Mouse (Mus musculus) T-helper 2 cell (primary cell): ENCODE measurements around the gene Tgfa.

ENCODE experiments used
- in situ Hi-C: fragments of 300-600 bp; cut with MboI, MseI; formaldehyde crosslinking; loops from one replicate; pipeline ENCODE4 v1.15.1; 2025; ENCODE audit warnings: high pct_unique_total_duplicates

Gene Tgfa

DNA sequence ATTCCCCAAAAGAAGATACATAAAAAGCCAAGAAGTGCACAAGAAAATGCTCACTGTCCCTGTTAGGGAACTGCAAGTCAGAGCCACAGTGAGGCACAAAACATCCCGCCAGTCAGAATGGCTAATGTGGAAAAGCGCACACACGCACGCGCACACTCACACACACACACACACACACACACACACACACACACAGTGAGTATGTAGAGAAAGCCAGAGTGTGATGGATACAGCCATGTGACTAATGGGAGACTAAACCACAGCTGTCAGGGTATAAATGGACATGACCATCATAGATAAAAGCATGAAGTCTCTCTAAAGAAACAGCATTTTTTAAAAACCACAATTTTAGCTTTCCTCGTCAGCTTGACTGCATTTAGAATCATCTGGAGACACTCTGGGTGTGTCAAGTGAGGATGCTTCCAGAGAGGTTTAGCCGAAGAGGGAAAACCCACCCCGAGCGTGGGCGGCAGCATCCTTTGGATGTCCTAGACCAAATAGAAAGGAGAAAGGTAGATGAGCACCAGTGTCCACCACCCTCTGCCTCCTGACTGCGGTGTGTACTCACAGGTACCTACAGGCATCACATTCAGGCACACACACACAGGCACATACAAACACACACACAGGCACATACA is 86.7 kb downstream of the Tgfa start:
- in situ Hi-C loops, result no loop called here

DNA sequence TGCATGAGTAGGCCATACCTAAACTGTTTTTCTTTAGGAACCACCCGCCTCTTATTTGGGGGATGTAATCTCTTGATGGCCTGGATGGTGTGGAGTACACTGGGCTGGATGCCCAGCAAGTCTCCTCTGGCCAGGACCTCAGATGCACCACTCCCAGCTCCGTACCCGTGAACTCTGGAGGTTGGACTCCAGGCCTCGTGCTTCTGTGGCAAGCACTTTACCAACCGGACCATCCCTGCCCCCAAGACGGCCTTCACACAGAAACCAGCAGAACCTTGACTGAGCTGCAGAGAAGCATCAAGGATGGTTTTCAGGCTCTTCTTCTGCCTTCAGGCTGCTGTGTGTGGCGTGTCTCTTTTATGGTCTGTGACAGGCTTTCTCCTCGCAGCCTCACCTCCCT is 98.3 kb downstream of the Tgfa start:
- in situ Hi-C loops, result no loop called here

- in situ Hi-C loops, result no loop called here
Observed at GRCm38 (mm10) chr6:86295451-86295850, 100.4 kb downstream of the Tgfa start.

- in situ Hi-C loops, result no loop called here
Observed at GRCm38 (mm10) chr6:86296126-86296525, 101.1 kb downstream of the Tgfa start.

DNA sequence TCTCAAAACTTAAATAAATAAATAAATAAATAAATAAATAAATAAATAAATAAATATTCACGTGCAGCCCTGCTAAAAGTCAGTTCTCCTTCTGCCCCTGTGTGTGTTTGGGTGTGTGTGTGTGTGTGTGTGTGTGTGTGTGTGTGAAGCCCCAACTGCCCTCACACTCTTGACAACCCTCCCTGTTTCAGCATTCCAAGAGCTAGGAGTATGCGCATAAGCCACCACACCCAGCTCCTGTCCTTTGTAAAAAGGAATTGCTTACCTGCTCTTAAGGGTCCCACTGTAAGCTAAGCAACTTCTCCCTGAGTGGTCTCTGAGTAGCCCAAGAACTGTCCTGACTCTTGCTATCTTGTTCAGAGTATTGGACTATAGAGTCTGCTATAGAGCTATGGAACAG is 101.9 kb downstream of the Tgfa start:
- in situ Hi-C loops, result no loop called here

GRCm38 (mm10) chr6:86298961-86299360 is 103.9 kb downstream of the Tgfa start:
- in situ Hi-C loops, result no loop called here

DNA sequence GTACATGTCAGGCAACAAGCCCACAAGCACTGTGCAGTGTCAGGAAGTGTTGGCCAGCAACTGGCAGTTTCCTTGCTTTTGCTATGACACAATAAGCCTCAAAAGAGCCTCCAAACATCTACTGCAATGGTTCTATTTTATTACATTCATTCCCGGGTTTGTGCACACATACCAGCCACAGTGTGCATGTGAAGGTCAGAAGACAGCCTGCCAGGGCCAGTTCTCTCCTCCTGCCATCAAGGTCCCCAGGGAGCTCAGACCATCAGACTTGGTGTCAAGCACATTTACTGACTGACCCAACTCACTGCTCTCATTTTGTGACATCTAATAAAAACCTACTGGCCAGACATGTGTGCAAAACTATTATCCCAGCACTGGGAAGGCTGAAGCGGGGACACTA is 104.4 kb downstream of the Tgfa start:
- in situ Hi-C loops, result no loop called here

- in situ Hi-C loops, result no loop called here
Observed at GRCm38 (mm10) chr6:86305680-86306079, 110.7 kb downstream of the Tgfa start.

DNA sequence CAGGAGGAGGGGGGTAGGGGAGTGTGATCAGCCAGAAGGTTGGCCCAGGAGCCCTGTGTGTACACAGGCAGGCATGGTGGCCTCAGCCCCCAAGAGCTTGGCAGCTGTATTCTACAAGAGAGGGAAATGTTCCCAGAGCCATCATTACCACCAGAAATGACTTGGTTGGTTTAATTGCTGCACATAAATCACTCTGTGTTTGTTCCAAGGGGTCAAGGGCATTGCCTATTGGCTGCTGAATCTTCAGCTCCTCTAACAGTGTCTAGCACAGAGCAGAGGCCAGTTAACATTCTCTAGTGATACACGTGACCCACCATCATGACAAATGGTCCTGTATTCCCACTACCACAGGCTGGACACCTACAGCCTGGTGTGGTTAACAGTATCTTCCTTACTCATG is 119.0 kb downstream of the Tgfa start:
- in situ Hi-C loops, result no loop called here

- in situ Hi-C loops, result no loop called here
Observed at GRCm38 (mm10) chr6:86317066-86317465, 122.0 kb downstream of the Tgfa start.

DNA sequence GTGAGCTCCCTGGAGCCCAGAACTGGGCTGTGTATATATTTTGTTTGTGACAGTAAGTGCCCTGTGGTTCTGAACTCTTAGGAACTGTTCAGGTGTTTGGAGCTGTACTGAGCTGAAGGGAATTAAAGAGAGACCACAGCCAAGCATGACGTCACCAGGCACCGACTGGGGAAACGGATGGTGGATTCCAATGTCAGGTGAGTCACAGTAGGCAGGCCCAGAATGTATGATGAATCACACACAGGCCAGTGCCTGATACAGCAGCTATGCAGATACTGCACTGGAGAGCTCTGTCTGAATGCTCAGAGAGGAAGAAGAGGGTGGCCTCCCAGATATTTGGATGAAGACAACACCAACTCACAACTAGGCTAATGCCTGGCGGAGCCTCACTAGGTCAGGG is 123.8 kb downstream of the Tgfa start:
- in situ Hi-C loops, result no loop called here

DNA sequence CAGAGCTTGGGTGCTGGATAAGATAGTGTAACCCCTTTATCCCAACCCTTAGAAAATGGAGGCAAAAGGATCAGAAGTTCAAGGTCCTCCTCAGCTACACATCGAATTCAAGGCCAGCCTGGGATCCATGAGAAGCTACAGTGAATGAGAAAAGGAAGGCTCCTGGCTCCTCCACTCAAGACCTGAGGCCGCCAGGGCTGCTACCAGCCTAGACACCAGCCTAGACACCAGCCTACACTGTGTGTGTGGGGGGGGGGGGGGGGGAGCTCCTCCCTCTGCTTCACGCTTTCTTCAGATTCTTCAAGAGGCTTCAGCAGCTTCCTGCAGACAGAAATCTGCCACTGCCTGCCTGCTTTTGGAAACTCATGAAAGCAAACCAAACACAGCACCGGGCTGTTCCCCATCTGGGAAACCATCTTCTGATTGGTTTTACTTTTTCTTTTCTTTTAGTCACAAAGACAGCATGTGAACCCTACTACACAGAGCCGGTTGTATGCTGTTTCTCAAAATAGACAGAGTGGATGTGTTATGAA is 127.1 kb downstream of the Tgfa start:
- in situ Hi-C loops, result loop anchor here (5.0 to 10.0 kb wide), 2 partner anchors 40 to 167 kb away; no protein-coding TSS in a partner anchor

DNA sequence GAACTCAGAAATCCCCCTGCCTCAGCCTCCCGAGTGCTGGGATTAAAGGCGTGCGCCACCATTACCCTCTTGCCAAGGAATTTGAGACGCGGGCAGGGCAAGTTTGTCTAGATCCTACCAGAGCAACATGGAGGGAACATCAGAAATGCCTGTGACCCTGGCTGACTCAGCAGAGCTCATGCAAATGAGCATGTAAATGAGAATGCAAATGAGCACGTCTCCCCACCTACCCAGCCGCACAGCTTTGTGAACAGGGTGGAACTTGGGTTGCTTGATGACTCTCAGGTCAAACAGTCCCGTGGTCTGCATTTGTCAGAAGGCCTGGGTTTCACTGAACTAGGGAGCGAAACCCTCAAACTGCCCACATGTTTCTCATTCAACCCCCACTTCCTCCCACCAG is 128.0 kb downstream of the Tgfa start:
- in situ Hi-C loops, result loop anchor here (5.0 to 10.0 kb wide), 2 partner anchors 39 to 168 kb away; no protein-coding TSS in a partner anchor

- in situ Hi-C loops, result loop anchor here (5.0 to 10.0 kb wide), 2 partner anchors 38 to 170 kb away; no protein-coding TSS in a partner anchor
Observed at GRCm38 (mm10) chr6:86324400-86324799, 129.4 kb downstream of the Tgfa start.
